ENCODE assay signal across 26 mouse cellular contexts in genomic region chr2:151788221-151788977, GRCm38 (mm10). TPM values are rescaled to one million over a fixed set of nuclear protein-coding genes. Genes with fewer than 3 reads are reported as not detected.
"Had no signal": no experiment of that assay in that cellular context is flagged by ENCODE, and none has a peak within 500 bp of the region (broad histone marks: within the 10 kb centered on the region; RNA-seq: fewer than 3 reads in every experiment).

No protein-coding gene starts in this region.

- H3K9ac ChIP-seq: liver, embryonic 13.5 days; neural tube, embryonic 12.5 days; neural tube, embryonic 15.5 days had no signal

- H3K4me2 ChIP-seq: liver, embryonic 13.5 days; midbrain, embryonic 11.5 days; neural tube, embryonic 12.5 days; neural tube, embryonic 15.5 days had no signal

- H3K27me3 ChIP-seq: liver, embryonic 13.5 days; neural tube, embryonic 12.5 days; neural tube, embryonic 15.5 days had no signal

- H3K27ac ChIP-seq: left cerebral cortex, adult 2 months; liver, embryonic 13.5 days; neural tube, embryonic 12.5 days; neural tube, embryonic 15.5 days had no signal

- H3K36me3 ChIP-seq: liver, embryonic 13.5 days; neural tube, embryonic 12.5 days; neural tube, embryonic 15.5 days had no signal

- H3K9me3 ChIP-seq: liver, embryonic 13.5 days; neural tube, embryonic 12.5 days; neural tube, embryonic 15.5 days had no signal

- DNase-seq: kidney, adult 11 months; kidney, adult 9 months; kidney, postnatal 36 days; layer of hippocampus, postnatal 36 days; liver, embryonic 13.5 days; lung, adult 2 months; lung, postnatal 14 days; lung, postnatal 4 days; midbrain, embryonic 14.5 days; right cerebral cortex, adult 18-20 months; right cerebral cortex, postnatal 14 days; thymus, adult 2 months; thymus, postnatal 14 days; thymus, postnatal 4 days had no signal

- H3K4me3 ChIP-seq: left cerebral cortex, adult 2 months; liver, embryonic 13.5 days; neural tube, embryonic 12.5 days; neural tube, embryonic 15.5 days had no signal

- H3K4me1 ChIP-seq: liver, embryonic 13.5 days; neural tube, embryonic 12.5 days; neural tube, embryonic 15.5 days had no signal

RNA-seq across cellular contexts. Expression of gene Rspo4, which starts 54.3 kb away (rescaled TPM):
- total RNA-seq: layer of hippocampus, adult 8-10 months; layer of hippocampus, postnatal 10 days; layer of hippocampus, postnatal 36 days; left cerebral cortex, adult 2 months; left cerebral cortex, postnatal 36 days; liver, adult 2 months; megakaryocyte progenitor cell, adult 5-6 weeks; megakaryocyte-erythroid progenitor cell, adult 5-6 weeks; midbrain, postnatal 0 days had no signal
- polyA plus RNA-seq: liver, adult 2 months; liver, embryonic 13.5 days; spleen, adult 2 months had no signal
